24 mouse cellular contexts compared by ENCODE assay signal in genomic region chr1:89867847-89868246, GRCm38 (mm10).
"Had no signal": no experiment of that assay in that cellular context is flagged by ENCODE, and none has a peak within 500 bp of the region (broad histone marks: within the 10 kb centered on the region; RNA-seq: fewer than 3 reads in every experiment).

No protein-coding gene starts in this region.

- H3K27ac ChIP-seq: heart, adult 2 months; heart, embryonic 13.5 days; heart, embryonic 15.5 days; hindbrain, embryonic 12.5 days; hindbrain, embryonic 15.5 days; hindbrain, postnatal 0 days; left cerebral cortex, adult 2 months; limb, embryonic 13.5 days; limb, embryonic 15.5 days; liver, embryonic 12.5 days; liver, embryonic 14.5 days had no signal

- H3K9me3 ChIP-seq: heart, embryonic 13.5 days; heart, embryonic 15.5 days; hindbrain, embryonic 12.5 days; hindbrain, embryonic 15.5 days; limb, embryonic 13.5 days; limb, embryonic 15.5 days; liver, embryonic 12.5 days had no signal

- H3K9ac ChIP-seq: forebrain, postnatal 0 days; heart, embryonic 13.5 days; heart, embryonic 15.5 days; hindbrain, embryonic 12.5 days; hindbrain, embryonic 15.5 days; limb, embryonic 13.5 days; limb, embryonic 15.5 days; liver, embryonic 12.5 days; liver, embryonic 14.5 days had no signal

- H3K4me3 ChIP-seq: heart, adult 2 months; heart, embryonic 13.5 days; heart, embryonic 15.5 days; hindbrain, embryonic 12.5 days; hindbrain, embryonic 15.5 days; left cerebral cortex, adult 2 months; limb, embryonic 13.5 days; limb, embryonic 15.5 days; liver, embryonic 12.5 days had no signal

- H3K36me3 ChIP-seq: heart, embryonic 13.5 days; heart, embryonic 15.5 days; hindbrain, embryonic 12.5 days; hindbrain, embryonic 15.5 days; limb, embryonic 15.5 days; liver, embryonic 12.5 days had no signal

- ATAC-seq: forebrain, postnatal 0 days; hindbrain, postnatal 0 days; intestine, embryonic 16.5 days; liver, embryonic 12.5 days had no signal

- H3K4me2 ChIP-seq: heart, embryonic 11.5 days; heart, embryonic 13.5 days; heart, embryonic 15.5 days; hindbrain, embryonic 12.5 days; hindbrain, embryonic 15.5 days; limb, embryonic 13.5 days; limb, embryonic 15.5 days; liver, embryonic 12.5 days had no signal

- H3K4me1 ChIP-seq: liver, embryonic 12.5 days had no signal

- H3K27me3 ChIP-seq: heart, embryonic 13.5 days; heart, embryonic 15.5 days; hindbrain, embryonic 12.5 days; hindbrain, embryonic 15.5 days; limb, embryonic 13.5 days; limb, embryonic 15.5 days; liver, embryonic 12.5 days had no signal

- DNase-seq: forebrain, postnatal 0 days; gastrocnemius, postnatal 14 days; gastrocnemius, postnatal 36 days; heart, adult 11 months; heart, adult 2 months; heart, postnatal 14 days; heart, postnatal 36 days; kidney, adult 18-20 months; kidney, adult 9 months; kidney, postnatal 10 days; kidney, postnatal 36 days; layer of hippocampus, adult 9-11 months had no signal
